Mouse (Mus musculus): ENCODE results near the gene Cdkal1.

GRCm38 (mm10) chr13:29698307-29698985 is 157.0 kb downstream of the Cdkal1 start:
- TF ChIP-seq POLR2A (IDR thresholded peaks at IDR 0.05; ENCODE audit: borderline replicate concordance, insufficient read depth, low read length) = no peak
- no peak for TF ChIP-seq CTCF (IDR thresholded peaks at IDR 0.05; ENCODE audit: borderline replicate concordance, insufficient read depth, low read depth, low read length)
